Comparison of ENCODE assay signal across 25 mouse cellular contexts in genomic region chr3:142478360-142478759, GRCm38 (mm10). TPM values are rescaled to one million over a fixed set of nuclear protein-coding genes. Genes with fewer than 3 reads are reported as not detected.
DNase-seq lines count a peak whose midpoint lies in the region; ATAC-seq lines count a peak whose summit lies in the region.
"Had no signal": no experiment of that assay in that cellular context is flagged by ENCODE, and none has a peak within 500 bp of the region (broad histone marks: within the 10 kb centered on the region; RNA-seq: fewer than 3 reads in every experiment).

No protein-coding gene starts in this region.

- H3K4me1 ChIP-seq in liver, embryonic 16.5 days (ENCODE audit: control insufficient read depth, low read depth, low read length) = no peaks in the 10 kb centered on the region
- no peaks in the 10 kb centered on the region for H3K4me1 ChIP-seq in midbrain, embryonic 11.5 days (ENCODE audit: control insufficient read depth, insufficient read depth, low read length)
- no peaks in the 10 kb centered on the region for H3K4me1 ChIP-seq in midbrain, embryonic 13.5 days (replicated peaks)
- H3K4me1 ChIP-seq: forebrain, embryonic 10.5 days; forebrain, embryonic 13.5 days; hindbrain, embryonic 10.5 days; hindbrain, embryonic 13.5 days had no signal

- no peaks in the 10 kb centered on the region for H3K27me3 ChIP-seq in liver, embryonic 16.5 days (ENCODE audit: control insufficient read depth, insufficient read depth, low read depth, low read length)
- no peaks in the 10 kb centered on the region for H3K27me3 ChIP-seq in midbrain, embryonic 11.5 days (ENCODE audit: control insufficient read depth, insufficient read depth, low read length)
- no peaks in the 10 kb centered on the region for H3K27me3 ChIP-seq in midbrain, embryonic 13.5 days
- H3K27me3 ChIP-seq: forebrain, embryonic 13.5 days; hindbrain, embryonic 13.5 days had no signal

- H3K4me2 ChIP-seq in liver, embryonic 16.5 days (ENCODE audit: low read depth, low read length) = no peak overlapping the region
- no peak overlapping the region for H3K4me2 ChIP-seq in midbrain, embryonic 11.5 days
- H3K4me2 ChIP-seq in midbrain, embryonic 13.5 days (replicated peaks) = no peak overlapping the region
- H3K4me2 ChIP-seq: forebrain, embryonic 13.5 days; heart, embryonic 11.5 days; hindbrain, embryonic 13.5 days had no signal

- no peak for DNase-seq in liver
- DNase-seq in midbrain, embryonic 11.5 days (ENCODE audit: low spot score, missing footprints) = peak; percentile 39
- DNase-seq in urinary bladder, postnatal 10 days (ENCODE audit: low spot score) = no peak
- no peak for DNase-seq in testis, postnatal 14 days (ENCODE audit: low spot score)
- DNase-seq: adrenal gland, adult 8-10 months; adrenal gland, postnatal 25 days; B cell, adult 2 months; cerebellum, adult 18-20 months; cerebellum, adult 9-10 months; cerebellum, postnatal 14 days; gastrocnemius, postnatal 10 days; gastrocnemius, postnatal 36 days had no signal

- H3K4me3 ChIP-seq in liver, embryonic 16.5 days (ENCODE audit: low read depth, low read length) = no peak overlapping the region
- H3K4me3 ChIP-seq in midbrain, embryonic 11.5 days (ENCODE audit: low read depth, low read length) = no peak overlapping the region
- H3K4me3 ChIP-seq in midbrain, embryonic 13.5 days (replicated peaks) = no peak overlapping the region
- H3K4me3 ChIP-seq: forebrain, embryonic 10.5 days; forebrain, embryonic 13.5 days; hindbrain, embryonic 10.5 days; hindbrain, embryonic 13.5 days had no signal

- H3K36me3 ChIP-seq in liver, embryonic 16.5 days (ENCODE audit: control insufficient read depth, insufficient read depth) = no peaks in the 10 kb centered on the region
- H3K36me3 ChIP-seq in midbrain, embryonic 11.5 days (ENCODE audit: control insufficient read depth, insufficient read depth, low read length) = no peaks in the 10 kb centered on the region
- H3K36me3 ChIP-seq in midbrain, embryonic 13.5 days = no peaks in the 10 kb centered on the region
- H3K36me3 ChIP-seq: forebrain, embryonic 10.5 days; G1E; hindbrain, embryonic 10.5 days; hindbrain, embryonic 13.5 days had no signal

- WGBS in liver, embryonic 16.5 days (ENCODE audit: insufficient replicate concordance) = 63% methylated on average over 1 of the region's 1 CpGs
- WGBS in midbrain, embryonic 11.5 days = 96% methylated on average over 1 of the region's 1 CpGs
- 88% methylated on average over 1 of the region's 1 CpGs for WGBS in midbrain, embryonic 13.5 days

- H3K9ac ChIP-seq in liver, embryonic 16.5 days (ENCODE audit: low read depth, low read length) = no peak overlapping the region
- H3K9ac ChIP-seq in midbrain, embryonic 11.5 days (ENCODE audit: low read length) = no peak overlapping the region
- H3K9ac ChIP-seq in midbrain, embryonic 13.5 days (replicated peaks) = no peak overlapping the region
- H3K9ac ChIP-seq: forebrain, embryonic 13.5 days; hindbrain, embryonic 13.5 days had no signal

- no peak overlapping the region for H3K27ac ChIP-seq in liver, embryonic 16.5 days (ENCODE audit: low read length)
- H3K27ac ChIP-seq in midbrain, embryonic 11.5 days (ENCODE audit: low read depth, low read length) = no peak overlapping the region
- no peak overlapping the region for H3K27ac ChIP-seq in midbrain, embryonic 13.5 days
- H3K27ac ChIP-seq: forebrain, embryonic 10.5 days; forebrain, embryonic 13.5 days; hindbrain, embryonic 10.5 days; hindbrain, embryonic 13.5 days had no signal

- no peaks in the 10 kb centered on the region for H3K9me3 ChIP-seq in liver, embryonic 16.5 days (replicated peaks; ENCODE audit: control insufficient read depth, low read length)
- H3K9me3 ChIP-seq in midbrain, embryonic 11.5 days (ENCODE audit: control insufficient read depth, low read length) = no peaks in the 10 kb centered on the region
- no peaks in the 10 kb centered on the region; the same call in 1 of the 2 replicates for H3K9me3 ChIP-seq in midbrain, embryonic 13.5 days
- H3K9me3 ChIP-seq: forebrain, embryonic 10.5 days; forebrain, embryonic 13.5 days; G1E; hindbrain, embryonic 10.5 days had no signal

- peak; percentile 37; the same call in 1 of the 2 replicates for ATAC-seq in liver, embryonic 16.5 days (ENCODE audit: low read depth)
- ATAC-seq in midbrain, embryonic 11.5 days (ENCODE audit: low FRiP score) = no peak
- no peak for ATAC-seq in midbrain, embryonic 13.5 days
- peak; percentile 90 for ATAC-seq in megakaryocyte, adult 5-6 weeks (ENCODE audit: poor library complexity, severe bottlenecking)
- ATAC-seq in neutrophil, adult 5-6 weeks (ENCODE audit: extremely low read depth, insufficient number of reproducible peaks, low FRiP score, poor library complexity, severe bottlenecking) = peak; percentile 85
- ATAC-seq: forebrain, embryonic 13.5 days; forebrain, embryonic 16.5 days; hindbrain, embryonic 16.5 days had no signal

RNA-seq across cellular contexts. Expression of gene Gbp5, which starts 15.4 kb away (rescaled TPM):
- 0.13 TPM in 2 replicates for polyA plus RNA-seq in liver, embryonic 16.5 days (2015; fragmentation: Nextera tagmentation; extraction: Ambion mirVana)
- polyA plus RNA-seq in midbrain, embryonic 11.5 days (2014; fragmentation: Nextera tagmentation; extraction: Ambion mirVana) = not detected in 2 replicates
- 0.07 TPM in 1 of 2 replicates, not detected in the other for polyA plus RNA-seq in midbrain, embryonic 13.5 days (2015; fragmentation: Nextera tagmentation; extraction: Ambion mirVana)
- 2.9 and 3.6 TPM in 2 replicates for total RNA-seq in megakaryocyte, adult 5-6 weeks (2015)
- 4.9 and 5.0 TPM in 2 replicates for total RNA-seq in megakaryocyte, adult 5-6 weeks (2017)
- 23.5 and 24.2 TPM in 2 replicates for total RNA-seq in neutrophil, adult 5-6 weeks (2017)
- polyA plus RNA-seq: embryonic facial prominence, embryonic 11.5 days; forebrain, embryonic 10.5 days; forebrain, embryonic 13.5 days; forebrain, embryonic 16.5 days; G1E; heart, embryonic 11.5 days had no signal

RNA-seq across cellular contexts. Expression of gene Gbp7, which starts 51.8 kb away (rescaled TPM):
- 3.0 and 3.6 TPM in 2 replicates for polyA plus RNA-seq in liver, embryonic 16.5 days (2015; fragmentation: Nextera tagmentation; extraction: Ambion mirVana)
- 1.7 and 1.9 TPM in 2 replicates for polyA plus RNA-seq in midbrain, embryonic 11.5 days (2014; fragmentation: Nextera tagmentation; extraction: Ambion mirVana)
- polyA plus RNA-seq in midbrain, embryonic 13.5 days (2015; fragmentation: Nextera tagmentation; extraction: Ambion mirVana) = 1.2 and 1.3 TPM in 2 replicates
- total RNA-seq in megakaryocyte, adult 5-6 weeks (2015) = 16.0 and 16.6 TPM in 2 replicates
- 17.8 and 18.4 TPM in 2 replicates for total RNA-seq in megakaryocyte, adult 5-6 weeks (2017)
- 33.4 and 36.9 TPM in 2 replicates for total RNA-seq in neutrophil, adult 5-6 weeks (2017)

Comparison
In these comparisons a context has a peak if more than half of its experiments do, and no peak if none do; other contexts are left out.
1. ATAC-seq: peak in liver, embryonic 16.5 days (single experiment), megakaryocyte, adult 5-6 weeks (single experiment) and neutrophil, adult 5-6 weeks (single experiment); none in midbrain, embryonic 11.5 days (single experiment) and midbrain, embryonic 13.5 days (single experiment).